Mouse (Mus musculus): ENCODE results near the gene Hspd1. TPM values are rescaled to one million over a fixed set of nuclear protein-coding genes. Genes with fewer than 3 reads are reported as not detected.

Hspd1 gene
- polyA plus RNA-seq, 1 experiment from 2014 or later: 240 TPM

DNA sequence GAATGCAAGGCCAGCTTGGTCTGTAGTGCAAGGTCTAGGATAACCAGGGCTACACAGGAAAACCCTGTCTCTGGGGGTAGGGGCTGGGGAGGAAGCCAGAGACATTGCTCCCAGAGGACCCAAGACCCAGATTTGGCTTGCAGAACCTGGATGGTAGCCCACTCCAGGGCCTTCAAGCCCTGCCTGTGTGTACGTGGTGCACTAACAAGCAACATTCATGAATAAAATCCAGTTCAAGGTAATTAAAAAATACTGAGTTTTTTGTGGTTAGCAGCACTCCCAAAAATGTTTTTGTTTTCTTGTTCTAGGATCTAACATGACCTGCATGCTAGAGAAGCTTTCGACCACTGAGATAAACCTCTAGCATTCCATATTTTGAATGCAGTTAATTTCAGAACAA lies 4.0 kb upstream of the Hspd1 start:
- ATAC-seq: no peak
- 91% methylated on average over 2 of the region's 2 CpGs for WGBS

DNA sequence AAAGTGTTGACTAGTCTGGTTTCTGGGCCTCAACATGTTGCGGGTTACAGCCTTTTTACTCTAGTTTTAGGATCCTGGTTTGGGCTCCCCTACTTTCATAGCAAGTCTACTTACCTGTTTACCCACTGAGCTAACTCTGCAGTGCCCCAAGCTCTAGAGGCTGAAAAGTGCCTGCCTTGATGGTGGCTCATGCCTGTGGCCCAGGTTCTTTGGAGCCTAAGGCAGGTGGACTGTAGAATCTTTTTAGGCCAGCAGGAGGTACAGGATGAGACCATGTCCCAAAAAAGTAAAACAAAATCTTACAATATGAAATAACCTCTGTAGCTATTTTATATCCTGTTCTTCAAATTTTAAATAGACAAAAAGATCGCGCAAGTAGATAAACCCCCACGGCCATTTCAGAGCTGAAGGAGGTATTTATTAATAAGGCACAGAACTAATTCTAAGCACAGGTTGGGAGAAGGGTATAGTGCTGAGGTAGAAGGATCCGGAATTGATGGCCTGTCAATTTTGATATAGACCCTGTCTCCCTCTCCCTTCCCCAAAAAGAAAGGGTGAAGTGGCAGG lies 1.5 kb upstream of the Hspd1 start:
- Histone ChIP-seq H3K4me2 (ENCODE audit: low read length) (peak overlapping the region; percentile 92), H3K4me1 (ENCODE audit: control insufficient read depth, insufficient read depth, low read length) (peaks cover 28% of the 10 kb centered on the region), H3K9ac (ENCODE audit: low read length) (peak overlapping the region; percentile 95; the same call in 1 of the 2 replicates), H3K27ac (ENCODE audit: low read depth, low read length) (no peak overlapping the region), H3K4me3 (ENCODE audit: low read depth, low read length) (peak overlapping the region; percentile 94; the same call in 1 of the 2 replicates), H3K36me3 (ENCODE audit: control insufficient read depth, insufficient read depth, low read length) (peaks cover 43% of the 10 kb centered on the region), H3K9me3 (replicated peaks; ENCODE audit: control insufficient read depth, low read length) (no peaks in the 10 kb centered on the region), H3K27me3 (replicated peaks; ENCODE audit: control insufficient read depth, insufficient read depth, low read length) (no peaks in the 10 kb centered on the region)
- 89% methylated on average over 5 of the region's 5 CpGs for WGBS
- DNase-seq (ENCODE audit: low spot score) (no peak), ATAC-seq (no peak)

More for the DNA sequence above, 4.0 kb upstream of the Hspd1 start:
- Histone ChIP-seq H3K4me2 (ENCODE audit: low read length) (no peak overlapping the region), H3K4me3 (ENCODE audit: low read depth, low read length) (no peak overlapping the region), H3K36me3 (ENCODE audit: control insufficient read depth, insufficient read depth, low read length) (peaks cover 30% of the 10 kb centered on the region), H3K9me3 (replicated peaks; ENCODE audit: control insufficient read depth, low read length) (no peaks in the 10 kb centered on the region), H3K9ac (ENCODE audit: low read length) (no peak overlapping the region), H3K27me3 (replicated peaks; ENCODE audit: control insufficient read depth, insufficient read depth, low read length) (no peaks in the 10 kb centered on the region), H3K27ac (ENCODE audit: low read depth, low read length) (no peak overlapping the region), H3K4me1 (ENCODE audit: control insufficient read depth, insufficient read depth, low read length) (peaks cover 12% of the 10 kb centered on the region; the same call in 1 of the 2 replicates)
- DNase-seq (ENCODE audit: low spot score): no peak

DNA sequence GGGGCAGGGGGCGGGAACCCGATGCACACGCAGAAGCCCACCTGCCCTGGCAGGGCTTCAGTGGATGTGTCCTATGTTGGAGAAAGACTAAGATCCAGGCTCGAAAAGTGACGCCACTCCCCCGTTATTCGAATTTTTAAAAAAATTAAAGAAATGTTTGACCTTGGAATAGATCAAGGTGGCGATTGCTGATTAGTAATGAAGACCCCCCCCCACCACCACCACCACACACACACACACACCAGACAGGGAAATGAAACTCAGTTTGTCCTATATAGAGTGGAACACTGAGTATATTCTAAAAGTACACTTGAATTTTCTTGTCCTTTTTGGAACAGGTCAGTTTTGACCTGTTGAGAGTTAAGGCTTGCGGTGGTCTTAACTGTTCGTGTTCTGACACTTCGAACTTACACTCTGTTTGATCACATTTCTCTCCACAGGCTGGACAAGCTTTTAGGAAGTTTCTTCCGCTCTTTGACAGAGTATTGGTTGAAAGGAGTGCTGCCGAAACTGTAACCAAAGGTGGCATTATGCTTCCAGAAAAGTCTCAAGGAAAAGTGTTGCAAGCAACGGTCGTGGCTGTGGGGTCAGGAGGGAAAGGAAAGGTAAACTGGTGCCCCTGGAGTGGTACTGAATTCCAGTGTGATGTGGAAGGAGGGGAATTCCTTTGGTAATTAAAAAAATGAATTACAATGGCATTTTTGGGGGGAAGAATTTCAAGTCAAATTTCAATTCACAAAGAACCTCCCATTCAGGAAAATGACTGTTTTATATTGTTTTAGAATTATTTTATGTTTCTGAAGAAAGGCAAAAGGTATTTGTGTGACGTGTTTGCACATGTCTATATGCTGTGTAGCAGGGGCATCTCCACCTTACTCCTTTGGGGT lies 811 bp upstream of the Hspd1 start:
- Histone ChIP-seq H3K9ac (ENCODE audit: low read length) (peak overlapping the region; percentile 95), H3K4me2 (ENCODE audit: low read length) (peak overlapping the region; percentile 92), H3K27ac (ENCODE audit: low read depth, low read length) (peak overlapping the region; percentile 91), H3K4me1 (ENCODE audit: control insufficient read depth, insufficient read depth, low read length) (peaks cover 28% of the 10 kb centered on the region), H3K9me3 (replicated peaks; ENCODE audit: control insufficient read depth, low read length) (no peaks in the 10 kb centered on the region), H3K36me3 (ENCODE audit: control insufficient read depth, insufficient read depth, low read length) (peaks cover 49% of the 10 kb centered on the region), H3K4me3 (ENCODE audit: low read depth, low read length) (peak overlapping the region; percentile 94), H3K27me3 (replicated peaks; ENCODE audit: control insufficient read depth, insufficient read depth, low read length) (no peaks in the 10 kb centered on the region)
- DNase-seq (ENCODE audit: low spot score): no peak
- WGBS: 10% methylated on average over 16 of the region's 16 CpGs
- no peak for ATAC-seq

DNA sequence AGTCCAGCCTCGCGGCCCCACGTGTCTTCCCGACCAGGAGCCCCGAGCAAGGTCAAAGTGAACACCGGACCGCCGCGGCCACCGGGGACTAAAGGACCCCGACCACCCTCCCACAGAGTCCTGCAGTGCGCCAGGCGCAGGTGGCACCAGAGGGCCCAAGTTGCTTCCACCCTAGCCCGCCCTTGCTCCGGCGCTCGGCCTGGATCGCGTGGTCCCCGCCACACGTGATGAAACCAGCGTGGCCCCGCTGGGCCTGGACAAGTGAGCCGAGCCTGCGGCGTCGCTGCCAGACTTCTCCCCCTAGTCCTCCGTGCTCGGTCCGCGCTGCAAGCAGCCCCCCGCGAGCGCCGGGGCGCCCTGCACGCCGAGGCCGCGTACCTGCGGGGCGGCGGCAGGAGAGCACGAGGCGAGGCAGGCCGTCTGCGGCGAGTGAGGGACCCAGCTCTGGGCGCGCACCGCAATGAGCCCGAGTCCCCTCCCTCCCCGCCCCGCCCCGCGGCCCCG lies 590 bp downstream of the Hspd1 start:
- Histone ChIP-seq H3K36me3 (ENCODE audit: control insufficient read depth, insufficient read depth, low read length) (peaks cover 52% of the 10 kb centered on the region), H3K4me1 (ENCODE audit: control insufficient read depth, insufficient read depth, low read length) (peaks cover 28% of the 10 kb centered on the region), H3K27me3 (replicated peaks; ENCODE audit: control insufficient read depth, insufficient read depth, low read length) (no peaks in the 10 kb centered on the region), H3K4me3 (ENCODE audit: low read depth, low read length) (peak overlapping the region; percentile 94), H3K4me2 (ENCODE audit: low read length) (peak overlapping the region; percentile 92), H3K9me3 (replicated peaks; ENCODE audit: control insufficient read depth, low read length) (no peaks in the 10 kb centered on the region), H3K27ac (ENCODE audit: low read depth, low read length) (peak overlapping the region; percentile 91), H3K9ac (ENCODE audit: low read length) (peak overlapping the region; percentile 95)
- WGBS: under 1% methylated on average over 51 of the region's 57 CpGs
- ATAC-seq: peak; percentile 59
- DNase-seq (ENCODE audit: low spot score): no peak

DNA sequence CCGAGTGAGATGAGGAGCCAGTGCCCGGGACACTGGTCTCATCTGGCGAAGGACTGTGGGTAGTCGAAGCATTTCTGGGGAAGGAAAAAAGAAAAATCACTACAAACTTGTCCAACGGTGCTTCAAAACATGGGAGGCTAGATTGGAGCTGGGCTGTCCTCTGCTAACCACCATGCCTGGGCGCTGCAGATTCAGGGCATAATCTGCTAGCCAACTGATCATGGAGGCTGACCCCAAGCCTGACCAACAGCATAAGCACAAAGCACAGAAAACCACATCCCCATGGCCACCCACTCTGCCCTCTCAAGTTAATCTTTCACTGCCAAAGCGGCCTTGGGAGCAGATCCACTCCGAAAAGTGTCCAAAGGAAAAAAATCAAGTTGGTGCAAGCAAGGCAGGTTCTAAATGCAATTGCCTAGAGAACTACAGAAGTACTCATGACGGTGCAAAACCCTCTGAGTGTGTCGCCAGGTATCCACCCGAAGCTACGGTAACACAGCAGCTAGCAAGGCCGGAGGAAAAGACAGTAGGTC lies 1.1 kb downstream of the Hspd1 start:
- H3K9me3 ChIP-seq (replicated peaks; ENCODE audit: control insufficient read depth, low read length): no peaks in the 10 kb centered on the region
- H3K4me3 ChIP-seq (ENCODE audit: low read depth, low read length): peak overlapping the region; percentile 94
- WGBS: 1% methylated on average over 13 of the region's 13 CpGs
- ATAC-seq (no peak; the same call in 1 of the 2 replicates), DNase-seq (ENCODE audit: low spot score) (peak; percentile 25)
- H3K36me3 ChIP-seq (ENCODE audit: control insufficient read depth, insufficient read depth, low read length): peaks cover 53% of the 10 kb centered on the region
- H3K9ac ChIP-seq (ENCODE audit: low read length): peak overlapping the region; percentile 95
- H3K27me3 ChIP-seq (replicated peaks; ENCODE audit: control insufficient read depth, insufficient read depth, low read length): no peaks in the 10 kb centered on the region
- peak overlapping the region; percentile 91 for H3K27ac ChIP-seq (ENCODE audit: low read depth, low read length)
- H3K4me1 ChIP-seq (ENCODE audit: control insufficient read depth, insufficient read depth, low read length): peaks cover 28% of the 10 kb centered on the region
- H3K4me2 ChIP-seq (ENCODE audit: low read length): peak overlapping the region; percentile 92

DNA sequence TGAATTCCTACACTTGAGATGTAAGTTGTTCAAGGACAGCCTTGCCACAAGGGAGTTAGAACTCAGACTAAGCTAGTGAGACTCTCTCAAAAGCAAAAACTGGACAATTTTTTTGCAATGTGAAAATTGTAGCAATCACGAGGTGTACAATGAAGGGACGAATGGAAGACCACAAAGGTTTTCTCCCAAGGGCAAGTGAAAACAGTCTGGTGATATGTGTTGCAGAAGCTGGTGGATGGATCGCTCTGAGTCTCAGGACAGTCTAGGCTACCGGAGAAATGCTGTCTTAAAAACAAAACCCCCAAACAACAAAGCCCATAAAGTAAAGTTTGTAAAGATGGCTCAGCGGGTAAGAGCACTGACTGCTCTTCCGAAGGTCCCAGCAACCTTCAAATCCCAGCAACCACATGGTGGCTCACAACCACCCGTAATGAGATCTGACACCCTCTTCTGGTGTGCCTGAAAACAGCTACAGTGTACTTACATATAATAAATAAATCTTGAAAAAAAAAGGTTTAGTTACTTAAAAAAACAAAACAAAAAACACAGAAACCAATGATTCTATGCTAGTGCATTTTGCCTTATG lies 2.2 kb downstream of the Hspd1 start:
- H3K4me1 ChIP-seq (ENCODE audit: control insufficient read depth, insufficient read depth, low read length): peaks cover 28% of the 10 kb centered on the region
- H3K4me3 ChIP-seq (ENCODE audit: low read depth, low read length): no peak overlapping the region
- H3K9ac ChIP-seq (ENCODE audit: low read length): 0 out of 2 replicates have a peak overlapping the region, but pooled peaks have one; percentile 29
- H3K4me2 ChIP-seq (ENCODE audit: low read length): peak overlapping the region; percentile 92
- no peak overlapping the region for H3K27ac ChIP-seq (ENCODE audit: low read depth, low read length)
- H3K9me3 ChIP-seq (replicated peaks; ENCODE audit: control insufficient read depth, low read length): no peaks in the 10 kb centered on the region
- WGBS: 51% methylated on average over 7 of the region's 7 CpGs
- H3K36me3 ChIP-seq (ENCODE audit: control insufficient read depth, insufficient read depth, low read length): peaks cover 55% of the 10 kb centered on the region
- H3K27me3 ChIP-seq (replicated peaks; ENCODE audit: control insufficient read depth, insufficient read depth, low read length): no peaks in the 10 kb centered on the region
- ATAC-seq (no peak), DNase-seq (ENCODE audit: low spot score) (no peak)

DNA sequence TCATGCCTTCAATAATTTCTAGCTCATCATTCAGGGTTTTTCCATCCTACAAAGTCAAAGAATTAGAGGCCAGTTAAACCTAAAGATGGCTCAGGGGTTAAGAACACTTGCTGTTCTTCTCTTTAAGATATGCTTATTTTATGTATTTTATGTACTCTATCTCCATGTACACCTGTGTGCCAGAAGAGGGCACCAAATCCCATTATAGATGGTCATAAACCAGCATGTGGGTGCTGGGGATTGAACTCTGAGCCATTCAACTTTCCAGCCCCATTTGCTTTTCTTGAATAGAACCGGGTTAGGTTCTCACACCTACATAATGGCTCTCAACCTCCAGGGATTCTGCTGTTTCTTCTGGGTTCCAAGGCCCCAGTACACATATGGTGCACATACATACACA lies 5.9 kb downstream of the Hspd1 start:
- Histone ChIP-seq H3K4me1 (ENCODE audit: control insufficient read depth, insufficient read depth, low read length) (peaks cover 16% of the 10 kb centered on the region), H3K36me3 (ENCODE audit: control insufficient read depth, insufficient read depth, low read length) (peaks cover 81% of the 10 kb centered on the region), H3K27ac (ENCODE audit: low read depth, low read length) (no peak overlapping the region), H3K9me3 (replicated peaks; ENCODE audit: control insufficient read depth, low read length) (no peaks in the 10 kb centered on the region), H3K27me3 (replicated peaks; ENCODE audit: control insufficient read depth, insufficient read depth, low read length) (no peaks in the 10 kb centered on the region), H3K4me3 (ENCODE audit: low read depth, low read length) (no peak overlapping the region), H3K4me2 (ENCODE audit: low read length) (no peak overlapping the region), H3K9ac (ENCODE audit: low read length) (no peak overlapping the region)
- ATAC-seq (no peak), DNase-seq (ENCODE audit: low spot score) (peak; percentile 3)
- 60% methylated on average over 1 of the region's 1 CpGs for WGBS

DNA sequence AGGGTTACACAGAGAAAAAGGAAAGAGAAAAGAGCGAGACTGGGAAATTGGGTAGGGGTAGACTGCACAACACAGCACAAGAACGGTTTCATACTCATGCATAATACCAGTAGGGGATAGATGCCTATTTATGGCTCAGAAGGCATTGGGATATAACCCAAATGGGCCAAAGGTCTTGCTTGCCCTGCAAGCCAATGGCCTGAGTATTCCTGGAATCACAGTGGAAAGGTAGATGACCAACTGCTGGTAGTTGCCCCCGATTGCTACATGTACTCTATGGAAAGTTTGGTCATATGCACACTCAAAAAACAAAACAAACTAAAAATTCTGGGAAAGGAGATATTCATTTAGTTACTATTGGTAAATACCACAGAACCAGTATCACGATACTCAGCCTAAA lies 8.4 kb downstream of the Hspd1 start:
- Histone ChIP-seq H3K4me2 (ENCODE audit: low read length) (no peak overlapping the region), H3K9ac (ENCODE audit: low read length) (no peak overlapping the region), H3K4me1 (ENCODE audit: control insufficient read depth, insufficient read depth, low read length) (no peaks in the 10 kb centered on the region), H3K27me3 (replicated peaks; ENCODE audit: control insufficient read depth, insufficient read depth, low read length) (no peaks in the 10 kb centered on the region), H3K36me3 (ENCODE audit: control insufficient read depth, insufficient read depth, low read length) (peaks cover 78% of the 10 kb centered on the region), H3K9me3 (replicated peaks; ENCODE audit: control insufficient read depth, low read length) (no peaks in the 10 kb centered on the region), H3K4me3 (ENCODE audit: low read depth, low read length) (no peak overlapping the region), H3K27ac (ENCODE audit: low read depth, low read length) (no peak overlapping the region)
- DNase-seq (ENCODE audit: low spot score): no peak
- 97% methylated on average over 4 of the region's 4 CpGs for WGBS
- no peak for ATAC-seq

Measured in forebrain, embryonic 14.5 days (tissue).